Mouse (Mus musculus) thymus, postnatal 25 days (tissue): ENCODE measurements around the gene Katnb1.

ENCODE experiments used
- DNase-seq: peaks from one replicate; pipeline ENCODE4 v3.0.0; 2022

The Katnb1 gene

DNA sequence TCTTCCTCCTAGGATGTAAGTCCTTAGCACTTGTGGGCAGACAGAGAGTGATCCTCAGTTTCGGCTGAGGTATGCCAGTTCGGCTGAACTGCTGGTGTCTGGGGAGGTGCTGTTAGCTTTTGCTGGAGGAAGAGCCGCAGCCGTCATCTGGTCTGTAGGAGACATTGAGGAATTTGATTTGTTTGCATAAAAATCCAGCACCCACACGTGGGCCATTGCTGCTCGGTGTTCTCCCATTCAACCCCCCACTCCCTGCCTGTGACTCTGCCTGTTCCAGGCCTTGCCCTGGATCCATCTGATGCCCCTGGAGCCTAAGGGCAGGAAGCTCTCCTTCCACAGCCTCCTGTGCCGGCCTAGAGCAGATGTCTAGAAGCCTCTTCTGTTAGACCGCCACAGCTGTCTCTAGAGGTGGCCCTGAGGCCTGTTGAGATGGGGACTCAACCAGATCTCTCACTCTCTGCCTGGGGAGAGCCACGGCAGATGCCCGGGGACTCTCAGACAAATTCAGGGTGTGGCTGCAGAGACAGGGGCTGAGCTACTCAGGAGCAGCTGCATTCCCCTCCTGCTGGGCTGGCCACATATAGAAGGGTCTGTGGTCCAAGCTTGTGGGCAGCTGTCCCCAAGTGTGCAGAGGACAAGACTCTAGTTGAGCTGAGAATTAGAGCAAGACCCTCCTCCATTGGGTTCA is 3.9 kb downstream of the Katnb1 start:
- DNase-seq = no peak

DNA sequence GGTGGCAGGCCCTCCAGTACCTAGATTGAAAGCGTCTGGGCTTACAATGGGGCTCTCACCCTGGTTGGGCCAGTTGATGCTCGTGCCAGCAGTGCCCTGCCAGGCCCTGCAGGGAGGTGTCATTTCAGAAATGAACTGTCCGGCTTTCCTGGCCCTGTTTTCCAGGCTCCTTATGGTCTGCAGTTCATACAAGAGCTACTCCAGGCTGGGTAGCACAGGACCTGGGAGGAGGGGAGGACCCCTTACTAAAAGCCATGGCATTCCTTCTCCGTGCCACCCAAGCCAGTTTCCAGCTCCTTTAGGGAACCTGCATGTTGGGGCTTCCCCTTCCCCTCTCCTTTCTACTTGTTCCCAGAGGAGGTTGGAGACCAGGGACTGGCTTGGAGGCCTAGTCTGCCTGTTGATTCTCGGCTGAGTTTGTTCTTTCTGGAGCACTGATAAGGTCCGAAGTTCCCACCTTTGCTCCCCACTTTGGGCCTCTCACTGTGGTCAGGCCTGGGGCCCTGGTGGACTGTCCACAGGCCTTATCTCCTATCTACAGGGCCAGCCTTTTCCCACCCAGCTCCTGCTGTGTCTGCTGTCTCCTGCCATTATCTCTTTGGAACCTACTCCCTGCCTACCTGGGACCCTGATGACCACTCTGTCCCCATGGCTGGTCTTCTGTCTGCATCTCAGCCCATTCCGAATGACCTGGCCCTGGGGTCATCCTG is 4.6 kb downstream of the Katnb1 start:
- no peak for DNase-seq

DNA sequence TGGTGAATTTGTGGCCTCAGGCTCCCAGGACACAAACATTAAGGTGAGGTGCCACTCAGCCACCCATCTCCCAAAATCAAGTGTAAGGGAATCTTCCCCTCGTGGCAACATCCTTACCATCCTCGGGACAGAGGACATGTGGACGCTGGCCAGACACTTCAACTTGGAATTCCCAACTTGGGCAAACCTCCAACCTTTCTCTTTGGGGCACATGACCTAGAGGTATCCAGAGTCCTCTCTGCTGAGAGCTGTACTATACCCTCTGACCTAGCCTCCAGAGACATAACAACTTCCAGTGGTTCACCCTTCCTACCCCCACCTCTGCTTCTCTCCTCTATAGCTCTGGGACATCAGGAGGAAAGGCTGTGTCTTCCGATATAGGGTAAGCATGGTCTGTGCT is 12.6 kb downstream of the Katnb1 start:
- DNase-seq = no peak

DNA sequence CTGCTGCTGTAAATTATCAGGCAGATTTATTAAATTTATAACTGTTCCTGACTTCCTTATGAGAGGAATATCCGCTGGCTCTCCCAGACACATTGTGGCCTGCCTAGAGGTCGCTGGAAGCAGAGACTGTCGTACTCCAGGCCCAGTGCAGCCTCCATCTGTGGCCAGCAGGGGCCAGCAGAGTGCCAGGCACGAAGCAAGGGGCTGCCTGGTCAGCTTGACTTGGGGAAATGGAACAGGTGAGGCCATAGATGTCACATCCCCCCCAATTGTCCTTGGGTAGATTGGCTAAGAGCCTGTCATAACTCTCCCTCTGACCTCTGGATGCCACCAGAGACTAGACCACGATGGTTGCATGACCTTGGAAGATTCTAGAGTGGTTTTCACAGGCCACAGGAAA is 18.0 kb downstream of the Katnb1 start:
- peak; percentile 64 for DNase-seq

DNA sequence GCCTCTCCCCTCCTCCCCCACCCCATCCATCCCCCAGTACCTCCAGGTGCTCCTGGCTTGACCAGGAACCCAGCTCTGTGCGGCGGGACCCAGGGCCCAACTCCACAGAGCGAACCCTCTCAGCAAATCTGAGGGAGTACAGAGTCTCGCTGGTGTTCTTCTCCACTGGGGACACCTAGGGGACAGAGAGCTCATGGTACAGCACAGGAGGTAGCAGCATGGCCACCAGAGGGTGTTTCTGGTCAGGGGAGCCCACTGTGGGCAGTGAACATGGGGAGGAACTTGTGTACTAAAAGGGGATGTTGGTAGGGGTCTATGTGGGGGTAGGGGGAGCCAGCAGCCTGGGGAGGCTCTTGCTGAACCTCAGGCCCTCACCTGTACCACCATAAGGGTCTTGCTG is 21.0 kb downstream of the Katnb1 start:
- no peak for DNase-seq

DNA sequence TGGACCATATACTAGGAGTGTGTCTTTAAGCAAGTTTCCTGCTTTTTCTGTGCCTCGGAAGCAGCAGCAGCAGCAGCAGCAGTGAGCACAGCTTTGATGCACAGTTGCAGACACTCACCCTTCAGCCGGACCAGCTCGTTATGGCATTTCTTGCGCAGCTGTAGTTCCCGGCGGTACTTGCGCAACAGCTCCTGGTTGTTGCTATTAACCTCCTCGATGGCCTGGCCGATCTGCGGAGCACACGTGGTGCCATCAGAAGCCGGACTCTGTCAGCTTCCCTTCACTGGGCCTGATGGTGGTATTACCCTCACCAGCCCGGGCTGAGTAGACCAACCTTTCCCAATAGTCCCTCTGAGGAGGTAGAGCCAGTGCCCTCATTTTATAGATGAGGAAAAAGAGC is 26.3 kb downstream of the Katnb1 start:
- no peak for DNase-seq

DNA sequence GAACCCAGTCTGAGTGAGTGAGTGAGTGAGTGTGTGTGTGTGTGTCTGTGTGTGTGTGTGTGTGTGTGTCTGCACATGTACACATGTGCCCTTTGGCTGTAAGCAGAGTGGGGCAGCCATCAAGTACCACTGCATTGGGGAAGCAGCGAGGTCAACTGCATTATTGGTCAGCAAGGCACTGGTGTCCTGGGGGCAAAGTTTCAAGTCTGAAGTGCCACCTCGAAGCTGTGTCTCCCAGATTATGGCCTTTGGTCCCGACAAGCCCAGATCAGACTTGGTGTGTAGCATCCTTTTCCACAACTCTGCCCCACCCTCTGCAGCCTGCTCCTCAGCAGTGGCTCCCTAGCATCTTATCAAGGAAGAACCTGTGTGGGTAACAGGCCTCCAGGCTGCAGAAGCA is 31.6 kb downstream of the Katnb1 start:
- DNase-seq = no peak

DNA sequence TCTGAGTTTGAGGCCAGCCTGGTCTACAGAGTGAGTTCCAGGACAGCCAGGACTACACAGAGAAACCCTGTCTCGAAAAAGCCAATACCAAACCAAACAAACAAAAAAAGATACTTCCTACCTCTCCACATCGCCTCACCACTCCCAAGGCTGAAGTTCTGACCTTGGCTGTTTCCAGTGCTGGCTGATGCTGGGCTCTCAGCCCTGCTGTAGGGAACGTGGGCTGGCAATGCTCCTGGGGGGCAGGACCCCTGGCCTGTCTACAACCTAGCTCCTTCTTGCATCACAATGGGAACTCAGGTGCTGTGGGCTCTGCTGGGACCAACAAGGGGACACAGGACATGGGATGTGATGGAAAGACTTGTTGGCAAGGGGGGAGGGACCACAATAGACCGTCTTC is 32.1 kb downstream of the Katnb1 start:
- DNase-seq = no peak

DNA sequence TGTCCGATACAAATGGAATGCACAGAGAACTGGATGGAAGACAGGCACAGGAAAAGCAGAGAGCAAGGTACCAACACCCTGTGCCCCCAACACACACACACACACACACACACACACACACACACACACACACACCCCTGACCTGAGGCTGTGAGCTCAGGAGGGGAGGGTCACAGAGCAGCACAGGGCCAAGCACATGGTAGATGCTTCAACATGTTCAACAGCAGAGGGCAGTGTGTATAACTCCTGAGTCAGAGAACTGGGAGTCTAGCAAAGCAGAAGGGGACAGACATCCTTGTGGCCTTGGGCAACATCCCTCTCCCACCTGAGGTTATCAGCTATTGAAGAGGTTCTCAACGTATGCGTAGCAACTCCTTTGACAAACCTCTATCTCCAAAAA is 32.8 kb downstream of the Katnb1 start:
- DNase-seq = peak; percentile 22

DNA sequence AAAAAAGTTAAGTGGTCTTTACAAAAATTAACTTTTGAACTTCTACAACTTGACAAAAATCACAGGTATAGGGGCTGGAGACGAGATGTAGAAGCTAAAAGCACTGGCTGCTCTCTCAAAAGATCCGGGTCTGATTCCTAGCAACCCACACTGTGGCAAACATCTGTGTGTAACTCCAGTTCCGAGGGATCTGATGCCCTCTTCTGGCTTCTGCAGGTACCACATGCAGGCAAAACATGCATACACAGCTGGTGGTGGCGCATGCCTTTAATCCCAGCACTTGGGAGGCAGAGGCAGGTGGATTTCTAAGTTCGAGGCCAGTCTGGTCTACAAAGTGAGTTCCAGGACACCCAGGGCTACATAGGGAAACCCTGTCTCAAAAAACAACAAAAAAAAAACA is 42.5 kb downstream of the Katnb1 start:
- peak; percentile 15 for DNase-seq

DNA sequence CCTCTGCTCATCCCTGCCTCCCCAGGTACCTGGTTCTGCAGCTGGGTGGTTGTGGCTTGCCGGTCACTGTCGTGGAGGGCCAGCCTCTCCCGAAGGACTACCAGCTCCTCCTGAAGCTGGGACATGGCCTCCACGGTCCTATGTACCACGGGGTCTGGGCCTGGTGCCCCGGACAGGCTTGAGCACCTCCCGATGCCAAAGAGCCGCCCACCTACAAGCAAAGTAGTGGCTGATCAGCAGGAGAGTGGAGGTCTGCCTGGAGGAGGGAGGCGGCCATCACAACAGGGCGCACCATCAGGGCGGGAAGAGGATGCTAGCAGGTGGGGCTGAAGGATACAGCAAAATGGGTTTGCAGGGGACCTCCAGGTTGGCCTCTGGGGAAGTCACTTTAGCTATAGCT is 45.5 kb downstream of the Katnb1 start:
- no peak for DNase-seq

DNA sequence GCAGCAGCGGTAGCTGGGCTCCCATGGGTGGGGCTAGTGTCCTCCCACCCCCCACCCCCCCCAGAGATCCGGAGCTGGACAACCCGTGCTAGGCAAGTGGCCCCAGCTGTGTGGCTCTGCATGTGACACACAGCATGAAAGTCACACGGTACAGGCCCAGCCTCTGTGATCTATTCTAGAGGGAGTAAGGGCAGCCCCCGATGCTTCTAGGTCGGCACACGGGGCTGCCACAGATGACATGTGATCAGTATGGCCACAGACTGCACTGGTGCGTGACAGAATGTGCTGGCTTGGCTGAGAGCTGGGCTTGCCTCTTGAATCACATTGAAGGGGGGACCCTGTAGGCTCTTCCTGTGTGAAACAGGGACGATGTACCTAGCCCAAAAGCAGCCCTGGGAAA is 46.7 kb downstream of the Katnb1 start:
- no peak for DNase-seq

DNA sequence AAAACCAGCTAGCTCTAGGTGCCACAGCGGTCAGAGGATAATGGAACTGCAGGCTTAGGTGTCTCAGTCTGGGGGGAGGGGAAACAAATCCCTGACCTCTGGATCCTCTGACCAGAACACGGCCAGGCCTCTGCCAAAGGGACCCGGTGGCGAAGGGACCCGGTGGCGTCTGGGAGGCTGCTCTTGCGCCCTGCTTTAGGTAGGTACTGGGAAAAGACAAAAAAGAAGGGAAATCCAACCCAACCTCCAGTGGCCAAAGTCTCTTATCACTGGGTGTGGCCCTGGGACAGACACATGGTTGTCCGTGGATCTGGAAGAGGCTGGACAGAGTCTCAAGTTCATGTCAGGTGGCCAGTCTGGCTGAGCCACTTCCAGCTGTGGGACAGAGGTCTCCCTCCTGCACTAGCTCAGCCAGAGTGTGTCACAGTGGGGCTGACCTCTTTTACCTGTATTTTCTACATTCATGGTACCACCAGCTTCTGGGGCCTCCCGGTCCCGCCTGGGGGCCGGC is 47.8 kb downstream of the Katnb1 start:
- no peak for DNase-seq

DNA sequence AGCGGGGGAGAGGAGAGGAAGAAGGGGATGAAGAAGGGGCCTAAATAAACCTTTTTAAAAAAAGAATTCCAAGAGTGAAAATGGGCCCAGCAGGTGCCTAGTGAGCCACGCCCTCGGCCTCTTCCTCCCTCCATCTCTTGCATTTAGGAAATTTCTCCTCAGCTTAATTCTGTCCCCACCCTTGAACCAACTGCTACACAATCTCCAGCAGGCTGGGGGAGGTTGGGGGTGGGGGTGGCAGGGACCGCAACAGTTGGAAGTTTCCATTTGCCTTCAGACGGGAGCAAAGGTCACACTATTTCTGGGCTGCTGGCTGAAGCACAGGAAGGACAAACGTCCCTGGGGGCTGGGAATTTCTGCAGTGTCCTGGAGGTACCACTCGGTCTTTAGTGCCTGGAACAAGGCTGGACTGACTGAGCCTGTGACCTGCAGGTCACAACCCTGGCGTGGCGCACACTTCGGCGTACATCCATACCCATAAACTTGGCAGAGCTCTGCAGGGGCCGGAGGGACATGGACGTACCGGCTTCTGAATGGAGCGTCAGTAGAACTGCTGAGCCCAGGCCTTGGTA is 50.1 kb downstream of the Katnb1 start:
- no peak for DNase-seq

DNA sequence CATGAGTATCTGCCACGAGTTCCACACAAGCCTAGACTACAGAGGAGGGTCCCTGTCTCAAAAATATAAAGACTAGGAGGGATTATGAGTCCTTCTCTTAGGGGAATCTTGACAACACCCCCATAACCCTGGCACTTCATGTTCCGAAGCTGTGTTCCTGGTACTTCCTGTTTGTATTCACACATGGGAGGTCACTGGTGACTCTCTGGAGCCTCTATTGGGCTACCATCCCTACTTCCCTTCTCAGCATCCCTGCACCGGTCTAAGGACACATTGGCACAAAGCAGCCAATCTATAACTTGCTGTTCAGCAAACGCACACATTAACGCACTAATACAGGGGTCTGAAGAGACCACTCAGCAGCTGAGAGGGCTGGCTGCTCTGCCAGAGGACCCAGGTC is 51.0 kb downstream of the Katnb1 start:
- DNase-seq = no peak

DNA sequence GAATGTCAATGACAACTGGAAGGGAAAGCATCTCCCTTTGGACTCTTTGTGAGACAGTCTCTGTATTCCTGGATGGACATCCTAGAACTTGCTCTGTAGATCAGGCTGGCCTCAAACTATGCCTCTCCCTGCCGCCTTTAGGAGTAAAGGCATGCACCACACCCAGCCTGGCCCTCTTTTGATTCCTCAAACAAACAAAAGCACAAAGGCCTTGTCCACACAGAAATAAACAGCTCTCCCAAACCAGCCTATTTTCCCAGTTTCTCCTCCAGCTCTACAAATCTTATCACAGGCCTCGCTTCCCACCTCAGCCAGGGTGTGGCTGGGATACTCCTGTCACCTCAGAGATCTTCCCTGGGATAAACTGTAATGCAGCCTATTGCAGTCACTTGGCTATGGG is 53.2 kb downstream of the Katnb1 start:
- no peak for DNase-seq

DNA sequence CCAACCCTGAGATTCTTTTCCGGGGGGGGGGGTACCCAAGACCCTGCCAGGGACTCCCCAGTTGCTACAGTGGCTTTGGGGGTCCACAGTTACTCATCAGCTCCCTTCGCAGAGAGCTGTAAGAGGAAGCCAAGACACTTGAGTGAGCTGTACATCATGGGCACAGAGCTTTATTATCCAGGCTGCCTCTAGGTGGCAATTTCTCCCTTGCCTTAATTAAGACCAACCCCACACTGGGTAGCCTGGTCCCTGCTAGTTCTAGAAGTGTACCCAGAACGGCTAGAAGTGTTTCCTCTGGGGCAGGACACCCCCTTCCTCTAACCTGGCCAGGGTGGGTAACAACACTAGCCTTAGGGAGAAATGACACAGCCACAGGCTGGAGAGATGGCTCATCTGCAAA is 54.3 kb downstream of the Katnb1 start:
- DNase-seq = no peak

DNA sequence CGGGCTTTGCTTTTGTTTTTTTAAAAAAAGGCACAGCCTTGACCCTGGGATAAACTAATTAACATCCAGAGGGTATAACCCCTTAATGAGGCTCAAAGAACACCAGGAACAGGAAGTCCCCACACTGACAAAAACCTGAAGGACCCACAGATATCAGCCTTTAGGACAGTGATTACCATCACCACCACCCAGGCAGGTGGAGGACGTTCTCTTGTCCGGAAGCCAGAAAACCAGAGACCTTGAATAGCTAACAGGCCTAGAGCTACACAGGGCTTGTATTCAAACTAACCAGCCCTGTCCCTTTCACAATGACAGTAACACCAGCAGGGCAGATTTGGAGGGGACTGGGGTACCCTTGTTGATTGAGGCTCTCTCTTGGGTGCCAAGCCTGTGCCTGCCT is 55.2 kb downstream of the Katnb1 start:
- DNase-seq = no peak

DNA sequence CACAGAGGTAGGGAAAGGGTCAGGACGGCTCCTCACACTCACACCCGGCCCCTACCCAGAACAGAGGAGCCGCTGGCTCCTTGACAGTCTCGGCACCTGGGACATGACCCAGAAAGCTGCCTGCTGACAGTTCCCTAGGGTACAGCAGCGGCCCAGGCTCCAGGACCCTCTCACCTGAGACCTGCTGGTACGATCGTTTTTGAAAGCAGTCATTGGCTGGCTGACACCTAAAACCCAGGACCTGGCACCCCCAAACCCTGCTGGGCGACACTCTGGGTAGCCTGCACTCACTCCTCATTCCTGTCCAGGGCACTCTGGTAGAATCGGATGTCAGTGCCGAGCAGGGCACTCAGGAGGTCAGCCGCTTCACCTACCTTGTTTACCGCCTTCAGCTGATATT is 56.2 kb downstream of the Katnb1 start:
- no peak for DNase-seq

DNA sequence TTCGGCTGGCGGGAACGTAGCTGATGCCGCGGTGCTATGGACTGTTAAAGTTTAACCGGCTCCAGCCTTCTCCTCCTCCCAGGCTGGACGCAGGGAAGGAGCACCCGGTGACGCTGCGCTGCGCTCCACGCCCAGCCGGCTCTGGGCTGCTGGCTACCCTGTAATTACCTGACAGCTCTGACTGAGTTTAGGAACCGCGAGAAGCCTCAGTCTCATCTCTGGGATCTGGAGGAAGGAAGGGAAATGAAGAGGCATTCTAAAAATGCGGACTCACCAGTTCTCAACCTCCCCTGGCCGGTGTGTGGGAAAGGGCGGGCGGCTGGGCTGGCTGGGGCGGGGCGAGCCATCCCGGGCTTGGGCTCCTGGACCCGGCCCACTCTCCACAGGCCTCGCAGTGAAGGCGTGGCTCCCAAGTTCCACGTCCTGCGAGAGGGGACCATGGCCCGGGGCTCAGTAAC is 56.7 kb downstream of the Katnb1 start:
- no peak for DNase-seq

DNA sequence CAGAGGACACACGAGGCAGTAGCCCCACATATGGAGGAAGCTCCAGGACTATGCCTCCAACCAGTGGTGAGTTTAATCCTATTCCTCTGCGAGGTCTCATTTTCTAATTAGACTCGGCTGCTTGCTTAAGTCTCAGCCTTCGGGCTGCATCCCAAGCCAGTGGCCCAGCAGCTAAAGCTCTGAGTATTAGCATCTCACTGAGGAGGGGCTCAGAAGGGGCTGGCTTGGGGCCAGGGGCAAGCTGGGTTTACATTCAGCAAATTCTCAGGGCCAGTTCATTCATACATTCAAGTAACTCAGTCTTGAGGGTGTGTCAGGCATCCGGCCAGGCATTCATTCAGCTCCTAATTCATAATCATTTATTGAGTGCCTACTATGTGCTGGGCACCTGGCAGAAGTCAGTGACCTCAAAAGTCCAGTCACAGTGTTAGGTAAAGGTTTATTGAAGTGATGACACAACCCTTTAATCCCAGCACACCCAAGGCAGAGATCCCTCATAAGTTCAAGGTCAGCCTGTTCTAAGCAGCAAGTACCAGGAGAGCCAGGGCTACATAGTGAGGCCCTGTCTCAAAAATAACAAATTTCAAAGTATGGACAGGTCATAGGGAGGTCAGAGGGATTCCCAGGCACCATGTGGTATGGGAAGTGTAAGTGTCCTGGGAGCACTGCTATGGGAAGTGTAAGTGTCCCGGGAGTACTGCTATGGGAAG is 57.5 kb downstream of the Katnb1 start:
- DNase-seq = no peak

DNA sequence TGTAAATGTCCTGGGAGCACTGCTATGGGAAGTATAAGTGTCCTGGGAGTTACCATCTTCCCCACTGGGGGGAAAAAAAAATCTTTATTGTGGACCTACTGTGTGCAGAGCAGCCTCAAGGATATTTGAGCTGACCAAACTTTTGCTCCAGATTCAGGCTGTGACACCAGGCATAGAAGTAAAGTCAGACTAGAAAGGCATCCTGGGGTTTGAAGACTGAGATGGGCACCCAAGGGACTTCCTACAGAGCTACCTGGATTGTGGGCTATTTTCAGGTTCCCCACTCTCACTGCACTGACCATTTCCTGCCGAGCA is 58.0 kb downstream of the Katnb1 start:
- DNase-seq = no peak

DNA sequence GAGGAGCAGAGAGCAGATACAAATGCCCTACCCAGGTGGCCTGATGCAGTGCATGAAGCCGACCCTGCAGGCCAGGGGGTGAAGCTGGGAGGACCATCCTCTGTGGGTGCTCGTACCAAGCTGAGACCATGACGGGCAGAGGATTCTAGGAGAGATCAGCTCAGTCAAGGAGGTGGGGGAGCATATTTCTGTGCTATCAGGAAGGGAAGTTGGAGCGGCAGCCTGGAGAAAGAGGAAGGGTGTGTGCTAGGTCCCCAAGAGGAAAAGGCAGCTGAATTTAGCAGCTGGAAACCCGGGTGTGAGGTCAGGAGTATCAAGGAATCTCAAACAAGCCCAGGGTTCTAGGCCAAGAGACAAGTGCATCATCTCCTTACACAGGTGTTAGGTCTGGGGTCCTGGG is 59.6 kb downstream of the Katnb1 start:
- DNase-seq = no peak

DNA sequence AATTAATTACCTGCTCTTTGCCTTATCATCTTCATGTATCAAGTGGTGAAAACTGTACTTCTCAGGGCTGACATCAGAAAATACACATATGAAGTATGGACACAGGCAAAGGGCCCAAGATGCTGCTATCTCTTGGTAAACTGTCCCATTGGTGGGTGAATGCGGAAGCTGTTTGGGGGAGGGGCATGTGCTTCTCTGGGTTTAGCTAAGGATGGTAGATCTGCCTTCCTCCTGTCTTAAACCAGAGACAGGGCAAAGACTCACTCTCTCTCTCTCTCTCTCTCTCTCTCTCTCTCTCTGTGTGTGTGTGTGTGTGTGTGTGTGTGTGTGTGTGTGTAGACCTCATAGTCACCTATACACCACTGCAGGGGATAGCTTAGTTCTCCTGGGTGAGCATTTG is 60.0 kb downstream of the Katnb1 start:
- peak; percentile 10 for DNase-seq
